Mouse (Mus musculus) right cerebral cortex, postnatal 36 days (tissue): ENCODE results near the gene Arhgef1.
"Not testable (repeated sequence)": the region's sequence is repeated elsewhere in the genome, so short reads cannot be mapped to it uniquely, and the experiment has no call there.

Experiments
- DNase-seq, 2 experiments: peaks; one replicate each; pipeline ENCODE4 v3.0.0; 2022; ENCODE audit warnings: low spot score in 2 of 2, mixed read lengths in 1 of 2

The Arhgef1 gene

DNA sequence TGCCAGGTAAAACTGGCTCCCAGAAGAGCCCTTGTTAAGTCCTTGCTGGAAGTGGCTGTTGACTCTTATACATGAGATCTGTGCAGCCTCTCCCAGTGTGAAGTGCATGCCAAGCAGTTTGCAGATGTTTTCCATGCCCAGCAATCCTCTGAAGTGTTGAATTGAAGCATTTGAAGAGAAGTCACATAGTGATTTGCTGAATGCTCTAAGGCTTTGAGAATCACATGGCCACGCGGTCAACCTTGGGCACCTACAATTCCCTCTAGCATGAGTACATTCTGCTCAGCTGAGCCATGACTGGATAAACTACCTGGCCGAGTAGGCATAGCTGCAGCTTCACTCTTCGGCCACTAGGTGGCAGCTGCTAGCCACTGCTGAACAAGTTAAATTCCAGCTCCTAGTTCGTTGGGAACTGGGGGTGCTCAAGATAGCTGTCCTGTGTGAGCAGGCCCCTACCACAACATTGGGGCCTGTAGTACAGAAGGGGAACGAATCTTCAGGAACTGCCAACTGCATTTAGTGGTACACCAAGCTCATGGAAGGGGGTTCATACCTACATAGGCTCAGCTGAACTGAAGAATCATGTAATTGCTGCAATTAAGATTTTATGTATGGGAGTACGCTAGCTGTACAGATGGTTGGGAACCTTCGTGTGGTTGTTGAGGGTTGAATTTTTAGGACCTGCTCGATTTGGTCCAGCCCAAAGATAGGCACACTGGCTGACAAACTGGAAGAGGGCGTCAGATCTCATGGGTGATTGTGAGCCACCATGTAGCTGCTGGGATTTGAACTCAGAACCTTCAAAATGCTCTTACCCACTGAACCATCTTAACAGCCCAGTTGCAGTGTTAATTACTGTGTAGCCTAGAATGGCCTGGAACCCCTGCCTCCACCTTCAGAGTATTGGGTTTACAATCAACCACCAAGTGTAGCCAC is 12.2 kb upstream of the Arhgef1 start:
- DNase-seq: peak; percentile 43 to 57

DNA sequence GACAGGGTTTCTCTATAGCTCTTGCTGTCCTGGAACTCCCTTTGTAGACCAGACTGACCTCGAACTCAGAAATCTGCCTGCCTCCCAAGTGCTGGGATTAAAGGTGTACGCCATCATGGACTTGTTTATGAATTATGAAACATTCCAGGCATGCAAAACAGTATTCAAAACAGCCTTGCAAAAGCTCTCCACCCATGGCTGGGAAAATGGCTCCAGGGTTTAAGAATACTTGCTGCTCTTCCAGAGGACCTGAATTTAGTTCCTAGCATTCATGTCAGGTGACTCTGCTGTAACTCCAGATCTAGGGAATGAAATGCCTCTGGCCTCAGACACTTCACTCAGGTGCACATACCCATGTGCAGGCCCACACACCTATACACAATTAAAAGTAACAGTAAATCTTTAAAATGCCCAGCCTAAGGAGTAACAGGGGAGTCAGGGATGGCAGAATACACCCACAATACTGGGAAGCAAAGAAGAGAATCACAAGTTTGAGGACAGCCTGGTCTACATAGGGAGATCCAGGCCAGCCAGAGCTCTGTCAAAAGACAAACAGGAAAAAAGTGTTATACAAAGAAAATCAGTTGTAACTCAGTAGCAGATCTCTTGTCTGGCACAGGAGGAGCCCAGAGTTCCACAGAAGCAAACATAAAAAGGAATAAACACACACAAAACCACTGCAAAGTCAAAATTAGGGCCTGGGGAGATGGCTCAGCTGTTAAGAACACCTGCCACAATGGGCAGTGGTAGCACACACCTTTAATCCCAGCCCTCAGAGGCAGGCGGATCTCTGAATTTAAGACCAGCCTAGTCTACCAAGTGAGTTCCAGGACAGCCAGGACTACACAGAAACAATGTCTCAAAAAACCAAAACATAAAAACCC is 11.2 kb upstream of the Arhgef1 start:
- DNase-seq: no peak

DNA sequence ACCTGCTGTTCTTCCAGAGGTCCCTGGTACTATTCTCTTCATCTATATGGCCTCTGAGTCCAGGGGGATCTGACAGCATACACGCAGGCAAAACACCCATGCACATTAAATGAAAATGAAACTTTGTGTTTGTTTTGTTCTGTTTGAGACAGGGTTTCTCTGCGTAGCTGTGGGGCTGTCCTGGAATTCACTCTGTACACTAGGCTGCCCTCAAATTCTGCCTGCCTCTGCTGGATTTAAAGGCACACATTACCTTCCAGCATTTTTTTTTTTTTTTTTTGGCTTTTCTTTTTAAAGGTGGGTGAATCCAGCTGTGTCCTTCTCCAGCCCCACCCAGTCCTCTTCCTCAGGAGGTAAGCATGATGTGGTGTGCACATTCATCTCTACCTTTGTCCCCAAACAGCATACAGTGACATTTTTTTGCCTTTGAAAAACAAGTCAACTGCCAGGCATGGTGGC is 10.6 kb upstream of the Arhgef1 start:
- DNase-seq: no peak

DNA sequence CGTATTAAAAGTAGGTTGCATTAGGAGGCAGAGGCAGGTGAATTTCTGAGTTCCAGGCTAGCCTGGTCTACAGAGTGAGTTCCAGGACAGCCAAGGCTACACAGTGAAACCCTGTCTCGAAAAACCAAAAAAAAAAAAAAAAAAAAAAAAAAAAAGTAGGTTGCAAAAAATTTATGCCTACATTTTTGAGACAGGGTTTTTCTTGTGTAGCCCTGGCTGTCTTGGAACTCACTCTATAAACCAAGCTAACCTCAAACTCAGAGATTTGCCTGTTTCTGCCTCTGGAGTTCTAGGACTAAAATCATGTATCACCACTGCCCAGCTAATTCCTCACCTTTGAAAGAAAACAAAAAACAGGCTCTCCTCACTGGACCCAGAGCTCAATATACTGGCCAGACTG is 7.0 kb upstream of the Arhgef1 start:
- not testable (repeated sequence) for DNase-seq

DNA sequence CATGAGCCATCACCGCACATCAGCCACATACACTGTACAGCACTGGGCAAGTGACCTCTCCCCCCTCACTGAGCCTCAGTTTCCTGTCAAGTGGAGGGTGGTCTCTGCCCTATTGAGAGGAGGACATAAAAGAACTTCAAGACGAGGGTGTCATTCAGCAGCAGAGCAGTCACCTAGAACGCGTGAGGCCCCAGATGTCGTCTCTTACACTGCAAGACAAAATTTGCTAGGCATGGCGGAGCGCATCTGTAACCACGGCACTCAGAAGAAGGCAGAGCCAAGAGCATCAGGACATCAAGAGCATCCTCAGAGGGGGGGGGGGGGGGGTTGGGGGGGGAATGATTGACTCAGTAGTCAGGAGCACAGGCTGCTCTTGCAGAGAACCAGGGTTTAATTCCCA is 6.4 kb upstream of the Arhgef1 start:
- no peak for DNase-seq

DNA sequence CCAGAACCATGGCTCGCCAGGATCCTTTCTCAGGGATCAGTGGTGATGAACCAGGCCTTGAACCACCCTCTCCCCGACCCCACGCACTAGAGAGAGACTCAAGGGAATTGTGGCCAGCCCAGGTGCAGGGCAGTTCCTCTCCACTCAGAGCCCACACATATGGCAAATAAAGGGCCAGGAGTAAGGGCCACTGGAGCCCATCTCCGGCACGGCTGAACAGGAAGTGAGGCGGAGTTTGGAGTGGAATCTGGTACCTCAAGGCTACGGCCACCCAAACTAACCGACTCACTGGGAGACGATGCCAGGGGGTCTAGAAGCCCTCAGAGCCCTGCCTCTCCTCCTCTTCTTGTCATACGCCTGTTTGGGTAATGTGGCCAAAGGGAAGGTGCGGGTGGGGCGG is 5.5 kb upstream of the Arhgef1 start, which contains the start of gene Cd79a:
TSS of gene Cd79a (plus strand) at position 158 of the 400 bp plus-strand sequence.
- DNase-seq: no peak

DNA sequence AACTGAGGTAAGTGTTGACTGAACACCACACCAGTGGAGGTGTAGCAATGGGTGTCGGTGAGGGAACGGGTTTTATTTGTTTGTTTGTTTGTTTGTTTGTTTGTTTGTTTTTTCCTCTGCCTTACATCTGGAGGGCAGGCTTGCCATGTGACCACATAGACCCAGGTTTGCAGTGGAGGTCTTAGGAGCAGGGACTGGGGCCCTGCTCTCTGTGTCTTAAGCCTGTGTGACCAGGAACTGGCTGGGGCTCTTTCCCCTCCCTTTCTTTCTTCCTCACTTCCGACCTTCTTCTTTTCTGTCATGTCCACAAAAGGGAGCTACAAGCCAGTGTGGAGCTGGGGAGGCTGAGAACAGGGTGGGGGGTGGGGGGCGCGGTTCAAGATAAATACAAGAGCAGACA is 4.8 kb upstream of the Arhgef1 start:
- DNase-seq: no peak

DNA sequence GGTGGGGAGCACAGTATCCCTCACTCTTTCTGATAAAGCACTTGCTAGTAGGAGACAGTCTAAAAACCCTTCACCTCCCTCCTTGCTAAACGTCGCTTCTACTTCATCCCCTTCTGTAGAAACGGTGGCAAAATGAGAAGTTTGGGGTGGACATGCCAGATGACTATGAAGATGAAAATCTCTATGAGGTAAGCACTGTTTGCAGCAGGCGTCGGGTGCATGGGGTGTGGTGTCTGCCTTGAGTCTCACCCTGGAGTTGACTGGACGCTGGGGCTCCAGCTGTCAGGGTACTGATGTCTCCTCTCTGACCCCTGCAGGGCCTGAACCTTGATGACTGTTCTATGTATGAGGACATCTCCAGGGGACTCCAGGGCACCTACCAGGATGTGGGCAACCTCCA is 1.6 kb upstream of the Arhgef1 start:
- DNase-seq: no peak

DNA sequence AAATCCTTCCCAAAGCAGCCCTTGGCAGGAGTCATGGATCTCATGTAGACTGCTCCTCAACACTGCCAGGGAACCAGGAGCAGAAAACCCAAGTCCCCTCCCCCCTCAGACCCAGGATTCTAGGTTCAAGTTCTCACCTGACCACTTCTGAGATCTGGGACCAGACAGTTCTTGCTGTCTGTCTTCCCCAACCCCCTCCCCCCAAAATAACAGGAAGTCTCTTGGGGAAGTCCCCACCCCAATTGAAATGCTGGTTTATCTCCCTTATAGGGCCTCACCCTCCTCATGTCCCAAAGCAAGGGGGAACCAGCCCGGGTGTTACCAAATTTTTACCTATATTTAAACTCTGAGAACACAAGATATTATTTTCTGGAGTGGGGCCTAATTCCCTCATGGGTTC is 870 bp upstream of the Arhgef1 start:
- DNase-seq: no peak

DNA sequence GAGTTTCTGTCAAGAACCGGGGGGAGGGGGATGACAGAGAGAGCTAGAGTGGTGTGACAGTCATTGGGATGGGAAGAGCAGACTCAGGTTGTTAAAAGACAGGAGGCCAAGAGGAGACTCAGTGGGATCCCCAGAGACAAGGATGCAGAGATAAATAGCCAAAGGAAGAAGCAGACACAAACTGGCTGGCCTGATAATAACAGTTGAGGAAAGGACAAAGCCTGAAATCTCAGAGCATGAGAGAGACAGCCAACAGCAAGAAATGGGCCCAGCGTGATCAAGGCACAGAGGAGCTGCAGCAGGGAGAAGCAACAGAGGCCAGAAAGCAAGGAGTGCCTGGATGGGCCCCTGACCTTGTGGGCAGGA is 465 bp upstream of the Arhgef1 start:
- no peak for DNase-seq

DNA sequence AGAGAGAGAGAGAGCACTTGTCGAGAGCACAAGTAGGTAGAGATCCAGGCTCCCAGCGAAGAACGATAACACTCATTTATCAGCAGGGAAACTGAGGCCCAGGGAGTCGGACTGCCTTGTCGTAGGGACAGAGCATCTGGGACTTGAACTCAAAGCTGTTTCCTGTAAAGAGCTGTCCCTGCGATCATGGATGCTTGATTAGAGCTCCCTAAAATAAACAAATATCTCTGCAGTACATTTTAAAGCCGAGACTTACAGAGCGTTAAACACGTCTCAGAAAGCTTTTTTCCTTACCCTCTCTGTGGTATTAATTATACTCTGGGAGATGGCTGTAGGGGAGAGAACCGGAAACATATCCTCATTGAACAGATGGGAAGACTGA is 723 bp downstream of the Arhgef1 start:
- no peak for DNase-seq

DNA sequence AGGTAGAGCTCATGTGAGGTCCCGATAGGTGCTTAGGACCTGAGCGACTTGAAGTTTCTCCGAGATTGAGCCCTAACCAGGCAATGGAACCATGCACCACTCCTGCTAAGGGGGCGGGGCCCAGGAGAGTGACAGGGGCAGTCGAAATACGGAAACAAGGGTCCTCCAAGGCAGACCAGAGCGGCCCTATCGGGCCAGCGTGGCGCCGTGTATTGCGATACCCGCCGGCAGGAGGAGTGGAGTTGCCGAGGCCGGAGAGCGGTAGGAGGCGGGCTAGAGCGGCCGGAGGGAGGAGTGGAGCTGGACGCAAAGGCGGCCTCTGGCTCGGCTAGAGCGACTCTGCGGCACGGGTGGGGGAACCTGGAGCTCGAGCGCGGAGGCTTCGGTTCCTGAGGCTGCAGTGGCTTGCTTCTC is 1.4 kb downstream of the Arhgef1 start:
- DNase-seq: peak; percentile 96 to 97

DNA sequence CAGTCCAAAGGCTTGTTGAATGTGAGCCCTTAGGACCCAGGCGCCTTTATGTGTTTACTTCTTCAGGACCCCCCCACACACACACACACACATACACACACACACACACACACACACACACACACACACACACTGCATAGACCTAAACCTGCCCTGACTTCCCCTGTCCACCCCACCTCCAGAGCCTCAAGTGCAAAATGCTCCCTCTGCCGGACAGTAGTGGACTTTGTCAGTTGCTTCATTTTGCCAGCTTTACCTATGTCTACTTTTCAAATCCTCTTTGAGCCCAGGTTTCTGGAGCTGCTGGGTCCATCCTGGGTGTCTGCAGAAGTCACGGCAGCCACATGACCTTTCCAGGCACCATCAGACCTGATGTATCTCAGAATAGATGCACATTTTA is 2.2 kb downstream of the Arhgef1 start:
- DNase-seq: peak in 1 of 2 experiments; percentile 33

DNA sequence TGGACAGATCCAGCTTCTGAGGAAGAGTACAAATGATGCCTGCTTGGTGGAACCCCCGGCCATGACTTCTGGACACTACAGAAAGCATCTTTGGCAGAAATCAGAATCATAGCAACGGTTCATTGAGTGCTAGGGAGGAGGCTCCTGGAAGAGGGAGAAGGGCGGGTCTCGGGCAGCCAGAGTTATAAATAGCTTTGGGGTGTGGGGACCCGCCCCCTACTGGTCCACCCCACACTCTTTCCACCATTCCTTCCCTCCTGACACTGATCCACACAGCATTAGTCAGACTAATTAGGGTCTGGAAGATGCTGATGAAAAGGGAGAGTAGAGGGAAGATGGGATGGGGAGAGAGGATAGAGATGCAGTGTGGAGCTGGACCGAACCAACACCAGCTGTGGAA is 3.8 kb downstream of the Arhgef1 start:
- no peak for DNase-seq

DNA sequence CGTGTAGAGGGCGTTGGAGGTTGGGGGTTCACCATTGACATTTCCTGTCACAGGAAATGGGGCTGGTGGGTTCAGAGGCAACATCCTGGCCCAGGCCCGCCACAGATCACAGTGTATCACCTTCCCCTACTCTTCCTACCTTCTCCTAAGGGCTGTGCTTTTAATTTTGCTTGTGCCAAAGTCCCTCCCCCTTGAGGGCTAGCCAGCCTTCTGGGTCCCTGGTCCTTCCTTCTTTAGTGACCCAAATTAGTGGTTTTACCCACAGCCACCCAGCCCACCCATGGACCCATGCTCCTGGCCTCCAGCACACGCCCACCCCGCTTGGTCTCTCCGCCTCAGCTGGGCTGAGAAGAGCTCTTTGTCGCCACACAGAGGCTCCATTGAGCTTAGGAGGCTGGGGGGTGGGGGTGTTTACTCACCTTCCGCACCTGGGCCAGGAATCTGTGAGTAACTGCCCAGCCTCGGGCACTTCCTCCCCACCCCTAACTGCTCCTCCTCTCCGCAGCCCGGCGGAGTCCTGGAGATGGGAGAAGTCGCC is 4.6 kb downstream of the Arhgef1 start:
- DNase-seq: no peak

DNA sequence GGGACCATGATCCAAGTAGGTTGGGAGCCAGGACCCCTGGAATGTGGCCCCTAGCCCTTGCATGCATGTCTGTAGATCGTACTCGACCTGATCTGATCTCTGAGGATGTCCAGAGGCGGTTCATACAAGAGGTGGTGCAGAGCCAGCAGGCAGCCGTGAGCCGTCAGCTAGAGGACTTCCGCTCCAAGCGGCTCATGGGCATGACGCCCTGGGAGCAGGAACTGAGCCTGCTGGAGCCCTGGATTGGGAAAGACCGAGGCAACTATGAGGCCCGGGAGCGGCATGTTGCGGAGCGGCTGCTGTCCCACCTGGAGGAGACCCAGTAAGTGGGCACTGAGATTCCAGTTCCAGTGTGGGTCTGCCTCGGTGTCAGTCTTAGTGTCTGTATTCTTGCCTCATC is 9.8 kb downstream of the Arhgef1 start:
- no peak for DNase-seq

DNA sequence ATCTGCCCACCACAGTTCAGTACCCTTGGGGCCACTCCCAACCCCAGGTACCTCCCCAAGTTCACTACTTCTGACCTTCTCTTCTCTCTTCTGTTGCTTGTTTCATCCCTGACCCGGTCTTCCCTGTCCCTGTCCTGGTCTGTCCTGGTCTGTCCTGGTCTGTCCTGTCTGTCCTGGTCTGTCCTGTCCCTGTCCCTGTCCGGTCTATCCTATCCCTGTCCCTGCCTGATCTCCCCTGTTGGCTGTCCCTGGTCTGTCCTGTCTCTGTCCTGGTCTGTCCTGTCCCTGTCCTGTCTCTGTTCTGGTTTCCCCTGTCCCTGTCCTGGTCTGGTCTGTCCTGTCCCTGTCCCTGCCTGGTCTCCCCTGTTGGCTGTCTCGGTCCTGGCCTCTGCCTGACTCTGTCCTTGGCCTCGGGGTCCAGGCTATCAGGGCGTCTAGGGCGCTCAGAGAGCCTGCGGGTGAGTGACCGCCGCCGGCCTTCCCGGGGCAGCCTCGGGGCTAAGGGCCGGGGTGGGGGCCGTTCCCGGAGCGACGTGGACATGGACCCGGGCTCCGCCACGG is 16.1 kb downstream of the Arhgef1 start:
- DNase-seq: no peak

DNA sequence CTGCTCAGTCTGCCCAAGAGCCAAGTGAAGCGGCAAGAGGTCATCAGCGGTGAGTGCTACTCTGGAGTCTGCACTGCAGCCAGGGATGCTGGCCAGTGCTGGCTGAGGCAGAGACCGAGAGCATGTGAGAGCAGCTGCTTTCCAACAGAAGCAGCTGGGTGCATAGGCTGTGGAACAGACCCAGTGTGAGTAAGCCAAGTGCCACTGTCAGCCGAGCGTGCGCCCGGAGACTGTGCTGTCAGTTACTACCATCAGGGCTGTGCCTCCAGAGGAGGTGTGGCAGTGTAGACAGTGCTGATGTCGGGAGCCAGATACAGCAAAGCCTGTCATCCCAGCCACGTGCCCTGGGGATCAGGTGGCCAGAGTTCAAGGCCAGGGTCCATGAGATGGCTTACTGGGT is 17.0 kb downstream of the Arhgef1 start:
- no peak for DNase-seq

DNA sequence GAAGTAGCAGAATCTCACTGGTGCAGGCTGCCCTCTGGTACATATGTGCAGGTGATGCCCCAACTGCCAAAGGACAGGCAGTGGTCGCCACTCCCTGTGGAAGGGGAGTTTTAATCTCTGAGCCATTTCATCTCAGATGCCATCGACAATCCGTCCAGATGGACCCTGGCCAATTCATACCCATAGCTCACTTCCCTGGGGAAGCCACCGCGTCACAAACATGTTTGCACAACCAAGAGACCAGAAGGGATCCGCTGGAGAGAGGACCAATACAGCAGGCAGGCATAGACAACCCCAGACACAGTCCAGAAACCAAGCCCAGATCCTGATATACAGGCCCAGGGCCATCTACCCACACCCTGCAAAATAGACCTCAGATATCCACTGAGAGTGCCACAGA is 27.8 kb downstream of the Arhgef1 start:
- no peak for DNase-seq

DNA sequence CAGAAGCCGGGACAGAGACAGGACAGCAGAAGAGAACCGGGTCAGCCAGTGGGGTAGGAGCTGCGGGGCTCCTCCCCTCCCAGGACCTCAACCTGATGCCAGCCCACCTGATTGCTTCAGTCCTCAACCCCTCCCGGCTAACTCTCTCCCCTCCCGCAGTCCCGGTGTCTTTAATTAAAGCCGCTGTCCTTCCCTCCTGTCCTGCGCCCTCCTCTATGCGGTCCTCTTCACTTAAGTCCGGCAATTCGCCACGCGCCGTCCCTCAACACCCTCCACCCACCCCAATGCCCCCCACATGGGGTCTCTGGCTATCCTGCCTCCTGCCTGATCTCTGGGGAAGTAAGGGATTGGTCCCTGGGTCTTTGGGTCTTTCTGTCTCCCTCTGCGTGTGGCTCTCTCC is 28.9 kb downstream of the Arhgef1 start:
- no peak for DNase-seq

DNA sequence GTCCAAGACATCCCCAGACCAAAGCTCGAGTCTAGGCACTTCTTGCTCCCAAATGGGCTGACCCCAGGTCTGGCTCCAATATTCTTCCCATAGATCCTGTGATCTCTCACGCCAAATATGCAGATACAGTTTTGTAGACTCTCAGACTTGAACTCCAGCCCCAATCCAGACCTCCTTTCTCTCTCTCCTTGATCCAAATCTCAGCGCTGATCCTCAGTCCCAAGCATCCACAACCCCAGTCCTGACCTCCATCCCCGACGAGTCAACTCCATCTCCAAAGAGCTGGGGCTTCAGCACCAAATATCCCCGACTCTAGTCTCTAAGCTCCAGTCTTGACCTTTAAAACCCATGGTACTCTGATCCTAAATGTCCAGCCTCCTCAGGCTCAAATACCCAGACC is 40.9 kb downstream of the Arhgef1 start:
- no peak for DNase-seq
